Mouse (Mus musculus): ENCODE data around the gene Vars. TPM values are rescaled to one million over a fixed set of nuclear protein-coding genes. Genes with fewer than 3 reads are reported as not detected.

The Vars gene
- total RNA-seq, 1 experiment from 2014 or later = 89.9 TPM

- peak; percentile 86 for ATAC-seq (replicated peaks; ENCODE audit: insufficient number of reproducible peaks, low FRiP score, low TSS enrichment, poor library complexity, severe bottlenecking)
Observed at GRCm38 (mm10) chr17:35058911-35059892, 58.4 kb downstream of the Vars start, which contains the start of gene Ddah2. Ddah2 (plus strand) TSS chr17:35059035.

- no peak for ATAC-seq (replicated peaks; ENCODE audit: insufficient number of reproducible peaks, low FRiP score, low TSS enrichment, poor library complexity, severe bottlenecking)
Observed at GRCm38 (mm10) chr17:35060071-35060470, 59.3 kb downstream of the Vars start.

- ATAC-seq (replicated peaks; ENCODE audit: insufficient number of reproducible peaks, low FRiP score, low TSS enrichment, poor library complexity, severe bottlenecking) = no peak
Observed at GRCm38 (mm10) chr17:35060737-35061297, 60.0 kb downstream of the Vars start.

- no peak for ATAC-seq (replicated peaks; ENCODE audit: insufficient number of reproducible peaks, low FRiP score, low TSS enrichment, poor library complexity, severe bottlenecking)
Observed at GRCm38 (mm10) chr17:35061299-35061698, 60.5 kb downstream of the Vars start.

- ATAC-seq (replicated peaks; ENCODE audit: insufficient number of reproducible peaks, low FRiP score, low TSS enrichment, poor library complexity, severe bottlenecking) = no peak
Observed at GRCm38 (mm10) chr17:35063466-35063865, 62.7 kb downstream of the Vars start.

GRCm38 (mm10) chr17:35064378-35064877 lies 63.6 kb downstream of the Vars start:
- ATAC-seq (replicated peaks; ENCODE audit: insufficient number of reproducible peaks, low FRiP score, low TSS enrichment, poor library complexity, severe bottlenecking) = no peak

- ATAC-seq (replicated peaks; ENCODE audit: insufficient number of reproducible peaks, low FRiP score, low TSS enrichment, poor library complexity, severe bottlenecking) = peak; percentile 59
Observed at GRCm38 (mm10) chr17:35064951-35065947, 64.5 kb downstream of the Vars start, which contains the start of gene Ly6g6c. Ly6g6c (plus strand) TSS chr17:35065388.

Other genes with a start within 250 kb of the Vars start
- not detected in 3 replicates for gene Cyp21a1, start 196.4 kb upstream of the Vars start, total RNA-seq (2017)
- gene Stk19, start 164.0 kb upstream of the Vars start, total RNA-seq (2017) = 28.8 to 49.5 TPM (median 40.0 TPM) in 3 replicates
- 13.2 to 57.9 TPM (median 29.1 TPM) in 3 replicates for gene Dxo, start 164.0 kb upstream of the Vars start, total RNA-seq (2017)
- gene Skiv2l, start 150.8 kb upstream of the Vars start, total RNA-seq (2017) = 55.7 to 103 TPM (median 62.4 TPM) in 3 replicates
- 16.3 to 45.3 TPM (median 33.1 TPM) in 3 replicates for gene Nelfe, start 150.6 kb upstream of the Vars start, total RNA-seq (2017)
- 1.1 to 4.8 TPM (median 2.8 TPM) in 3 replicates for gene Cfb, start 138.5 kb upstream of the Vars start, total RNA-seq (2017)
- gene Zbtb12, start 121.5 kb upstream of the Vars start, total RNA-seq (2017) = 0.57 to 1.7 TPM (median 1.6 TPM) in 3 replicates
- gene Gm20547, start 118.9 kb upstream of the Vars start, total RNA-seq (2017) = not detected in 3 replicates
- not detected in 3 replicates for gene C2, start 102.7 kb upstream of the Vars start, total RNA-seq (2017)
- 92.4 to 105 TPM (median 102 TPM) in 3 replicates for gene Ehmt2, start 102.5 kb upstream of the Vars start, total RNA-seq (2017)
- not detected in 3 replicates for gene Slc44a4, start 86.5 kb upstream of the Vars start, total RNA-seq (2017)
- gene Neu1, start 69.7 kb upstream of the Vars start, total RNA-seq (2017) = 29.6 to 39.9 TPM (median 37.2 TPM) in 3 replicates
- 12.5 to 375 TPM (median 15.8 TPM) in 3 replicates for gene Hspa1b, start 41.7 kb upstream of the Vars start, total RNA-seq (2017)
- 1.4 TPM in 1 of 3 replicates, not detected in the others for gene Gm20481, start 31.1 kb upstream of the Vars start, total RNA-seq (2017)
- gene Hspa1a, start 28.8 kb upstream of the Vars start, total RNA-seq (2017) = 4.9 to 201 TPM (median 8.6 TPM) in 3 replicates
- 1.1 to 1.7 TPM in 2 of 3 replicates, not detected in the other for gene Hspa1l, start 28.3 kb upstream of the Vars start, total RNA-seq (2017)
- 9.3 to 13.9 TPM (median 10.6 TPM) in 3 replicates for gene Lsm2, start 19.1 kb upstream of the Vars start, total RNA-seq (2017)
- not detected in 3 replicates for gene Vwa7, start 15.6 kb downstream of the Vars start, total RNA-seq (2017)
- 1.2 TPM in 1 of 3 replicates, not detected in the others for gene Sapcd1, start 27.0 kb downstream of the Vars start, total RNA-seq (2017)
- gene Msh5, start 45.8 kb downstream of the Vars start, total RNA-seq (2017) = 0.76 to 1.6 TPM in 2 of 3 replicates, not detected in the other
- 356 to 514 TPM (median 477 TPM) in 3 replicates for gene Clic1, start 49.0 kb downstream of the Vars start, total RNA-seq (2017)
- gene Ddah2, start 58.0 kb downstream of the Vars start, total RNA-seq (2017) = 1.1 TPM in 1 of 3 replicates, not detected in the others
- gene Ly6g6c, start 64.4 kb downstream of the Vars start, total RNA-seq (2017) = not detected in 3 replicates
- gene Mpig6b, start 65.2 kb downstream of the Vars start, total RNA-seq (2017) = 0.57 to 3.1 TPM (median 0.75 TPM) in 3 replicates
- gene Ly6g6e, start 75.9 kb downstream of the Vars start, total RNA-seq (2017) = not detected in 3 replicates
- gene Ly6g6d, start 77.1 kb downstream of the Vars start, total RNA-seq (2017) = 2.3 TPM in 1 of 3 replicates, not detected in the others
- 0.39 TPM in 1 of 3 replicates, not detected in the others for gene Ly6g6f, start 84.6 kb downstream of the Vars start, total RNA-seq (2017)
- gene Abhd16a, start 88.3 kb downstream of the Vars start, total RNA-seq (2017) = 24.3 to 47.0 TPM (median 28.3 TPM) in 3 replicates
- gene Ly6g5c, start 107.3 kb downstream of the Vars start, total RNA-seq (2017) = not detected in 3 replicates
- gene Ly6g5b, start 114.4 kb downstream of the Vars start, total RNA-seq (2017) = not detected in 3 replicates
- 62.4 to 126 TPM (median 65.8 TPM) in 3 replicates for gene Gpank1, start 120.5 kb downstream of the Vars start, total RNA-seq (2017)
- 188 to 293 TPM (median 226 TPM) in 3 replicates for gene Csnk2b, start 121.1 kb downstream of the Vars start, total RNA-seq (2017)
- gene D17H6S53E, start 125.4 kb downstream of the Vars start, total RNA-seq (2017) = 33.5 to 43.7 TPM (median 42.6 TPM) in 3 replicates
- 1.4 TPM in 1 of 3 replicates, not detected in the others for gene Apom, start 131.1 kb downstream of the Vars start, total RNA-seq (2017)
- gene Bag6, start 134.2 kb downstream of the Vars start, total RNA-seq (2017) = 72.4 to 192 TPM (median 104 TPM) in 3 replicates
- gene Prrc2a, start 163.9 kb downstream of the Vars start, total RNA-seq (2017) = 21.3 to 57.6 TPM (median 32.1 TPM) in 3 replicates
- gene Aif1, start 175.1 kb downstream of the Vars start, total RNA-seq (2017) = 20.7 to 64.8 TPM (median 31.9 TPM) in 3 replicates
- gene Lst1, start 187.5 kb downstream of the Vars start, total RNA-seq (2017) = 763 to 1,006 TPM (median 964 TPM) in 3 replicates
- gene Ltb, start 193.5 kb downstream of the Vars start, total RNA-seq (2017) = 38.1 to 48.1 TPM (median 38.4 TPM) in 3 replicates
- gene Tnf, start 201.0 kb downstream of the Vars start, total RNA-seq (2017) = 37.0 to 62.7 TPM (median 38.1 TPM) in 3 replicates
- gene Lta, start 204.4 kb downstream of the Vars start, total RNA-seq (2017) = 1.7 TPM in 1 of 3 replicates, not detected in the others
- 0.64 to 2.9 TPM (median 2.7 TPM) in 3 replicates for gene Gm16181, start 219.8 kb downstream of the Vars start, total RNA-seq (2017)
- gene Atp6v1g2, start 232.7 kb downstream of the Vars start, total RNA-seq (2017) = 1.4 to 6.5 TPM (median 2.6 TPM) in 3 replicates
- gene Nfkbil1, start 234.8 kb downstream of the Vars start, total RNA-seq (2017) = 3.6 to 10.9 TPM (median 5.1 TPM) in 3 replicates
- 98.8 to 141 TPM (median 101 TPM) in 3 replicates for gene Ddx39b, start 240.8 kb downstream of the Vars start, total RNA-seq (2017)

Measured in monocyte, adult 5-6 weeks (primary cell).